Mouse (Mus musculus) neutrophil, adult 5-6 weeks (primary cell): ENCODE results near the gene Hpse2. TPM values are rescaled to one million over a fixed set of nuclear protein-coding genes. Genes with fewer than 3 reads are reported as not detected.

ENCODE experiments used
- ATAC-seq: fragments of 151-379, 151-347 bp; 2 replicates; pipeline ENCODE4 v1.8.0; 2017; ENCODE audit warnings: mild to moderate bottlenecking, moderate TSS enrichment; ENCODE audit not compliant: insufficient number of reproducible peaks, poor library complexity, low FRiP score, severe bottlenecking; ENCODE audit errors: extremely low read depth
- total RNA-seq: library from RNA; stranded (forward); fragments of 200-1000 nt; gene quantifications from 2 replicates; pipeline ENCODE4 v1.2.3, GENCODE M21; 2017

The Hpse2 gene
- total RNA-seq, 1 experiment from 2014 or later: not detected

GRCm38 (mm10) chr19:42986315-42986701, 401.8 kb downstream of the Hpse2 start:
- no peak for ATAC-seq

- ATAC-seq: no peak
Measured at GRCm38 (mm10) chr19:42985372-42986314, 402.5 kb downstream of the Hpse2 start.

GRCm38 (mm10) chr19:42980537-42980936, 407.6 kb downstream of the Hpse2 start:
- ATAC-seq: no peak

GRCm38 (mm10) chr19:42977938-42978337, 410.2 kb downstream of the Hpse2 start:
- ATAC-seq: no peak

GRCm38 (mm10) chr19:42973740-42974139, 414.4 kb downstream of the Hpse2 start:
- no peak for ATAC-seq

- no peak for ATAC-seq
Measured at GRCm38 (mm10) chr19:42965171-42965570, 423.0 kb downstream of the Hpse2 start.

GRCm38 (mm10) chr19:42948114-42948636, 440.0 kb downstream of the Hpse2 start:
- ATAC-seq: no peak

- no peak for ATAC-seq
Measured at GRCm38 (mm10) chr19:42937544-42937943, 450.6 kb downstream of the Hpse2 start.

- no peak for ATAC-seq
Measured at GRCm38 (mm10) chr19:42936661-42937193, 451.4 kb downstream of the Hpse2 start.

- ATAC-seq: no peak
Measured at GRCm38 (mm10) chr19:42929702-42930101, 458.5 kb downstream of the Hpse2 start.

- no peak for ATAC-seq
Measured at GRCm38 (mm10) chr19:42928271-42928670, 459.9 kb downstream of the Hpse2 start.

GRCm38 (mm10) chr19:42922610-42923009, 465.5 kb downstream of the Hpse2 start:
- ATAC-seq: no peak

- ATAC-seq: no peak
Measured at GRCm38 (mm10) chr19:42913703-42914102, 474.5 kb downstream of the Hpse2 start.

- no peak for ATAC-seq
Measured at GRCm38 (mm10) chr19:42909719-42910118, 478.4 kb downstream of the Hpse2 start.

GRCm38 (mm10) chr19:42908553-42908952, 479.6 kb downstream of the Hpse2 start:
- no peak for ATAC-seq

- ATAC-seq: no peak
Measured at GRCm38 (mm10) chr19:42906328-42906727, 481.8 kb downstream of the Hpse2 start.

- ATAC-seq: no peak
Measured at GRCm38 (mm10) chr19:42904726-42905125, 483.4 kb downstream of the Hpse2 start.

- ATAC-seq: no peak
Measured at GRCm38 (mm10) chr19:42904240-42904639, 483.9 kb downstream of the Hpse2 start.

GRCm38 (mm10) chr19:42903840-42904239, 484.3 kb downstream of the Hpse2 start:
- ATAC-seq: no peak

- no peak for ATAC-seq
Measured at GRCm38 (mm10) chr19:42902410-42903021, 485.6 kb downstream of the Hpse2 start.
